Mouse (Mus musculus) hematopoietic multipotent progenitor cell, adult 10-12 weeks (in vitro differentiated cells): ENCODE data around the gene Pygo2. TPM values are rescaled to one million over a fixed set of nuclear protein-coding genes. Genes with fewer than 3 reads are reported as not detected.

Experiments used
- polyA plus RNA-seq: library from polyadenylated mRNA; stranded (reverse); fragments of >175 nt; gene quantifications from 2 replicates; pipeline ENCODE4 v1.2.3, GENCODE M21; 2012; ENCODE audit warnings: low replicate concordance

The Pygo2 gene
- 170 and 494 TPM in 2 replicates for polyA plus RNA-seq

DNA sequence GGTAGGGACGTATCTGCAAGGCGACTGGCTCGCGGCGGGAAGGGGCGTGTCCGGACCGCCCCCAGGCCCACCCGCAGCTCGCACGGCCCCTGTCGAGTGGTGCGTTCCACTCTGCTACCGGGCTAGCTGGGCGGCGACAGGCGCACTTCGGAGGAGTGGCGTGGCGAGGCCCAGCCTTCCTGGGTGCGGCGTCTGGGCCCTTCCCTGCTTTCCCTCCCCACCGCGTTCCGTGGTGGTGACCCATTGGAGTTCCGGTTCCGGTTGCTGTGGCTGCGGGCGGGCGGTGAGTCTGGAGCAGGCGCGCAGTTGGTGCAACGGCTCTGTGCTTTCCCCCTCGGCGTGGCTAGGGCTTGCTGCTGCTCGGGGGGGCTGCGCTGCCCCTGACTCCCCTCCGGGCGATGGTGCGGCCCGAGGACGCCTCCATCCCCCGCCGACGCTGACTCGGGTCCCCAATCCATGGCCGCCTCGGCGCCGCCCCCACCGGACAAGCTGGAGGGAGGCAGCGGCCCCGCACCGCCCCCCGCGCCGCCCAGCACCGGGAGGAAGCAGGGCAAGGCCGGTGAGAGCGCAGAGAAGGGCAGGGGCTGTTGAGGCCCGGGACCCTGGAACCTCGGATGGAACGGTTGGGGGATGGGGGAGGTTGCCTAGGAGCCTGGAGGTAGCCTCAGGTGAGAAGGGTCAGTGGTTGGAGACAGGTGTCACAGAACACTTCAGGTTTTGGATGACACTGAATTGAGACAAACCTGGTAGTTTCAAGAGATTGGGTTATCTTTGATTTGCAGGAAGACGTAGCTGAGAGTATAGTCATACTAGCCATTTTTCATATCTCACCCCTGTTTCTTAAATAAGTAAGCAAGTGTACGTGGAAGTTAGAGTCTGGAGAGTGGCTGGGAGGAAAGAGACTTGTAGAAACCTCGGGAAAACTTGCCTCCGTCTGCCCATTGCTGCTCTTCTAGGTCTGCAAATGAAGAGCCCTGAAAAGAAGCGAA lies at the start of gene Pygo2:
Gene Pygo2, plus strand, starts transcription at position 44 of the 989 bp plus-strand sequence.

DNA sequence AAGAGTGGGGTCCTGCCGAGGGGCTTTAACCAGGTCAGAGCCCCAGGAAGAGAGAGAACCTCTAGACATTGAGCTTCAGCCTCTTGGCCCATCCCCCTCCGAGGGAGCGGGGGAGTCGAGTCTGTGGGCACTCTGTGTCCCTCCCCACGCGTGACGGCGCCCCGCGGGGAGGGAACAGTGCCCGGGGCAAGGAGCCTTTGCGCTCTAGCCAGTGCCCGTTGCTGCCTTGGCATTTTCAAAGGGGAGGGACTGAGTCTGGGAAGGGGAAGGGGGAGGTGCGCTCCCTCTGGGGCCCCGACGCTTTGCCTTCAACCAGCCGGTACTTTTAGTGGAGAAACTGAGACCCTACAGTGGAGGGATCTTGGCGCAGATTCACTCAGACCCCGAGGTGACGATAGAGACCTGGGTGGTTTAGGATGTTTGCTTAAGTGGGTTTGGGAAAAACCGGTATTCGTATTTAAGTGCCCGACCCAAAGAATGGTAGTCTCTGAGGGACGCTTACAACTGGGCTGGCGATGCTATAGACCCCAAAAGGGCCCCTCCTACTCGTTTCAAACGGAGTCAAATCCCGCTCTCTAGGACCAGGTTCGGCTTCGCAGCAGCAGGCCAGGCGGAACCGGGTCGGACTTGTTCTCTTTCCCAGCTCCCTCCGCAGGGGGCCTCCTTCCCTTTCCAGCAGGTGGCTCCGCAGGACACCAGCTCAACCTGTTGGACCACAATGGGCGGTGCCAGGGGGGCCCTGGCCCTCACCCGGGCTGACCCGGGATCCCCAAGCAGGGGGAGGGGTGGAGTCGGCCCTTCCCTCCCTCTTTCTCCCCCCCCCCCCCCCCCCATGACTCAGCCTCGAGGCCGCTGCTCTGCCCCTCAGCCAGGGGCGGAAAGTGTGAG lies 35.8 kb upstream of the Pygo2 start, which contains the start of gene Zbtb7b:
Gene Zbtb7b, minus strand, starts transcription at position 771 of the 888 bp plus-strand sequence.

DNA sequence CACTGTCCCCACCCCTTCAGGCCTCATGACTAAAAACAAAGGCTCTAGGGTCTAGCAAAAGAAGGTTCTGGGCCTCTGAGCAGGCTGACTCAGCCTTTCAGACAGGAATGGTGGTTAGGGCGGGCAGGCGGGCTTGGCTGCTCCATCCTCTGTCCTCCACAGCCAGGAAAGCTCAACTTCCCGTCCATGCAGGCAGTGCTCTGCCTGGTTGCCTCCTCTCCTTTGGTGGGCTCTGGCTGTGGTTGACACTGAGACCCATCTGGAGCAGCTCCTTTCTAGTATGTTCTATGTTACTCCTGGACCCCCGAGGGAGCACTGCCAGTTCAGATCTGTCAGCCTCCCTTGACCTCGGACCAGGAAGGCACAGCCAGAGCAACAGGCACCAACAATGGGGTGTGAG lies 27.3 kb upstream of the Pygo2 start, which contains the start of gene Lenep:
Gene Lenep, minus strand, starts transcription at position 101 of the 400 bp plus-strand sequence.

GRCm38 (mm10) chr3:89411490-89412393 lies 18.3 kb upstream of the Pygo2 start, which contains the start of gene Flad1:
TSS of gene Flad1 (minus strand) at chr3:89411870.

GRCm38 (mm10) chr3:89418170-89418860 lies 11.7 kb upstream of the Pygo2 start, which contains the start of the genes Cks1b and Shc1:
TSS of gene Cks1b (minus strand) at chr3:89418383.
TSS of gene Shc1 (plus strand) at chr3:89418443.

GRCm38 (mm10) chr3:89436176-89437113 lies 6.4 kb downstream of the Pygo2 start, which contains the start of gene Pbxip1:
TSS of gene Pbxip1 (plus strand) at chr3:89436706.

GRCm38 (mm10) chr3:89454401-89455177 lies 24.6 kb downstream of the Pygo2 start, which contains the start of gene Pmvk:
TSS of gene Pmvk (plus strand) at chr3:89454541.

Other genes starting within 250 kb of the Pygo2 start
- 144 and 333 TPM in 2 replicates for gene Fam189b, start 247.1 kb upstream of the Pygo2 start, polyA plus RNA-seq
- 14.9 and 15.3 TPM in 2 replicates for gene Gba, start 227.3 kb upstream of the Pygo2 start, polyA plus RNA-seq
- gene Thbs3, start 215.0 kb upstream of the Pygo2 start, polyA plus RNA-seq = 0.47 and 0.53 TPM in 2 replicates
- 196 and 222 TPM in 2 replicates for gene Mtx1, start 203.1 kb upstream of the Pygo2 start, polyA plus RNA-seq
- 0.72 and 1.1 TPM in 2 replicates for gene Muc1, start 201.2 kb upstream of the Pygo2 start, polyA plus RNA-seq
- 77.7 and 182 TPM in 2 replicates for gene Krtcap2, start 184.2 kb upstream of the Pygo2 start, polyA plus RNA-seq
- 7.9 and 14.5 TPM in 2 replicates for gene Trim46, start 183.9 kb upstream of the Pygo2 start, polyA plus RNA-seq
- gene Dpm3, start 170.9 kb upstream of the Pygo2 start, polyA plus RNA-seq = 332 and 345 TPM in 2 replicates
- 38.7 and 63.5 TPM in 2 replicates for gene Slc50a1, start 159.6 kb upstream of the Pygo2 start, polyA plus RNA-seq
- gene Efna1, start 149.1 kb upstream of the Pygo2 start, polyA plus RNA-seq = 0.37 and 0.85 TPM in 2 replicates
- not detected in 2 replicates for gene Efna3, start 107.2 kb upstream of the Pygo2 start, polyA plus RNA-seq
- 0.65 and 1.9 TPM in 2 replicates for gene Efna4, start 92.2 kb upstream of the Pygo2 start, polyA plus RNA-seq
- gene Adam15, start 80.2 kb upstream of the Pygo2 start, polyA plus RNA-seq = 41.8 and 169 TPM in 2 replicates
- gene Dcst2, start 68.2 kb upstream of the Pygo2 start, polyA plus RNA-seq = not detected in 2 replicates
- gene Dcst1, start 65.0 kb upstream of the Pygo2 start, polyA plus RNA-seq = not detected in 2 replicates
- gene Zbtb7b, start 35.4 kb upstream of the Pygo2 start, polyA plus RNA-seq = 186 and 424 TPM in 2 replicates
- gene Lenep, start 27.4 kb upstream of the Pygo2 start, polyA plus RNA-seq = 0.49 TPM in 1 of 2 replicates, not detected in the other
- gene Flad1, start 18.3 kb upstream of the Pygo2 start, polyA plus RNA-seq = 15.1 and 28.4 TPM in 2 replicates
- 9.2 and 12.8 TPM in 2 replicates for gene Cks1b, start 11.8 kb upstream of the Pygo2 start, polyA plus RNA-seq
- 109 and 110 TPM in 2 replicates for gene Shc1, start 11.8 kb upstream of the Pygo2 start, polyA plus RNA-seq
- 65.6 and 87.9 TPM in 2 replicates for gene Pbxip1, start 6.5 kb downstream of the Pygo2 start, polyA plus RNA-seq
- 0.87 and 11.8 TPM in 2 replicates for gene Pmvk, start 24.3 kb downstream of the Pygo2 start, polyA plus RNA-seq
- gene Kcnn3, start 90.0 kb downstream of the Pygo2 start, polyA plus RNA-seq = 0.04 TPM in 1 of 2 replicates, not detected in the other